Mouse (Mus musculus) forebrain, embryonic 13.5 days (tissue): ENCODE data around the gene Dlg2. TPM values are rescaled to one million over a fixed set of nuclear protein-coding genes. Genes with fewer than 3 reads are reported as not detected.

Experiments
- ATAC-seq: fragments of 200-750 bp; cut with Nextera tagmentation; 2 replicates; pipeline ENCODE4 v1.8.0; 2017
- H3K27ac ChIP-seq: fragments of 300-500 bp; sonication (generic); 2 replicates; pipeline ENCODE4 v1.5.1; 2015; ENCODE audit warnings: inconsistent platforms, mild to moderate bottlenecking, moderate library complexity
- H3K27me3 ChIP-seq: fragments of 300-500 bp; sonication (generic); 2 replicates; pipeline ENCODE4 v1.6.1; 2015; ENCODE audit warnings: mild to moderate bottlenecking, inconsistent platforms
- H3K36me3 ChIP-seq: fragments of 300-500 bp; sonication (generic); 2 replicates; pipeline ENCODE4 v1.6.1; 2015; ENCODE audit warnings: mild to moderate bottlenecking, inconsistent platforms; ENCODE audit not compliant: poor library complexity, severe bottlenecking
- H3K4me1 ChIP-seq: fragments of 300-500 bp; sonication (generic); 2 replicates; pipeline ENCODE4 v1.6.1; 2015; ENCODE audit warnings: inconsistent platforms
- H3K4me2 ChIP-seq: fragments of 300-500 bp; sonication (generic); 2 replicates; pipeline ENCODE4 v1.6.1; 2015; ENCODE audit warnings: inconsistent platforms, mild to moderate bottlenecking, moderate library complexity
- H3K4me3 ChIP-seq: fragments of 300-500 bp; sonication (generic); 2 replicates; pipeline ENCODE4 v1.5.1; 2015; ENCODE audit warnings: mild to moderate bottlenecking, inconsistent platforms
- H3K9ac ChIP-seq: fragments of 300-500 bp; sonication (generic); 2 replicates; pipeline ENCODE4 v1.6.1; 2015; ENCODE audit warnings: mild to moderate bottlenecking, inconsistent platforms
- H3K9me3 ChIP-seq: fragments of 300-500 bp; sonication (generic); replicated peaks from 2 replicates; pipeline ENCODE4 v1.6.1; 2016; ENCODE audit warnings: inconsistent platforms
- WGBS: fragments of 180-500 bp; shearing (Covaris S2); methylation state at CpG from one replicate; pipeline ENCODE4 v1.1.7; 2015; 5-methylcytosine and 5-hydroxymethylcytosine counted together
- polyA plus RNA-seq: library from polyadenylated mRNA; unstranded; fragments of >200 nt; fragmentation: Nextera tagmentation; extraction: Ambion mirVana; gene quantifications from 2 replicates; pipeline ENCODE4 v1.2.1, GENCODE M21; 2015

Dlg2 gene
- polyA plus RNA-seq, 1 experiment from 2014 or later = 10.1 TPM

DNA sequence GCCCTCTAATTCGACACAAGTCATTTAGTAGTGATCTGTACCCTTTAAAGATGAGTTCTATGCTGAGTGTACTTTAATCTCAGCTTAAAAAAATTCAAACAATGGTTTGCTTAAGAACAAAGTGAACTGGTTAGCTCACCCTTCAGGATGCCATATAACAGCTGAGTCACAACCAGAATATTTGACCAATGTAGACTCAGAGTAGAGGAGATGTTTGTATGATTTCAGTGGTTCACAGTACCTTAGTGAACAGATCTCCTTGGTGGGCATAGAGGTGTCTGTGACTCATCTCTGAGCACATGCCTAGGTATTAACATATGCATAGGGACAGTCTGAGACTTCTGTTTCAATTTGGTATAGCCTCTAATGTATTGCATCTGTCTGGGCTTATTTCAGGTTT lies 2002.7 kb downstream of the Dlg2 start:
- 61% methylated on average over 1 of the region's 1 CpGs for WGBS

DNA sequence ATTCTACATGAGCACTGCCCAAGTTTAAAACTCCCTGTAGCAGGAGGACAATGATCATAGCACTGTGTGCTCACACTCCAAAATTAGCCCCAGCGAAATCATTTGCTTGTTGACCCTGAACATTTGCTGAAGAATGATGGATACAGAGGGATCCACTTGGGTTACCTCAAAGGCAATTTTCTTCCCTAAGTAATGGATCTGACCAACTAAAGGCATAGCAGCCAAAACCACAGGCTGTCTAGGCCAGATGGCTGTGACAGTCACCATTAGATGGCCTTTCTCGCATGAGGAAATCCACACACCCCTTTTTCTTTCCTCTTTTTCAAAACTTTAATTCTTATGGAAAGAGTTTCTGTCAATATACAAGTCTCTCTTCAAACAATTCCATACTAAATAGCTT lies 2003.3 kb downstream of the Dlg2 start:
- H3K36me3 ChIP-seq = no peaks in the 10 kb centered on the region
- H3K9ac ChIP-seq = no peak overlapping the region
- H3K4me3 ChIP-seq = no peak overlapping the region
- H3K4me1 ChIP-seq = no peaks in the 10 kb centered on the region
- H3K27me3 ChIP-seq = no peaks in the 10 kb centered on the region
- no peaks in the 10 kb centered on the region for H3K9me3 ChIP-seq
- H3K27ac ChIP-seq = no peak overlapping the region
- 88% methylated on average over 2 of the region's 2 CpGs for WGBS
- no peak overlapping the region for H3K4me2 ChIP-seq
- ATAC-seq = no peak

More for the DNA sequence above, 2002.7 kb downstream of the Dlg2 start:
- H3K9ac ChIP-seq = no peak overlapping the region
- no peaks in the 10 kb centered on the region for H3K27me3 ChIP-seq
- H3K4me2 ChIP-seq = no peak overlapping the region
- no peak overlapping the region for H3K4me3 ChIP-seq
- no peak for ATAC-seq
- no peaks in the 10 kb centered on the region for H3K9me3 ChIP-seq
- no peak overlapping the region for H3K27ac ChIP-seq
- H3K4me1 ChIP-seq = no peaks in the 10 kb centered on the region
- H3K36me3 ChIP-seq = no peaks in the 10 kb centered on the region

DNA sequence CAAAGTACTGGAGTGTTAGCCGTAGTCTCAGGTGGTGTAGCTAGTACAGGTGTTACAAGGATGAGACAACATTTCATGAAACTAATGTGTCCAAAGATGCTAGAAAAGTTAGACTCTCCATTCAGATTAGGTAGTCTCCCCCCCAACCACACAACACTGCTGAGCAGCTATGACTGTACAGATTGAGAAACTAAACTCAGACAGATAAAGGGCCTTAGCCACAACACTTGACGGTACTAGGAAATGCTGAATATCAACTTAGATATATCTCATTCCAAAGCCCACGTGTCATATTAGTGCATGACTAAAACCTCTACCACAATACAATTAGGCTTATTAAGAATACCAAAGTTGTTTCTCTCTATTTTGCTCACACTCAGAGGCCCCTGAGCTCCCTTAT lies 2006.9 kb downstream of the Dlg2 start:
- H3K4me1 ChIP-seq = no peaks in the 10 kb centered on the region
- H3K4me3 ChIP-seq = no peak overlapping the region
- no peaks in the 10 kb centered on the region for H3K36me3 ChIP-seq
- WGBS = 92% methylated on average over 3 of the region's 3 CpGs
- no peaks in the 10 kb centered on the region for H3K9me3 ChIP-seq
- no peak overlapping the region for H3K27ac ChIP-seq
- ATAC-seq = no peak
- no peak overlapping the region for H3K4me2 ChIP-seq
- no peaks in the 10 kb centered on the region for H3K27me3 ChIP-seq
- no peak overlapping the region for H3K9ac ChIP-seq

DNA sequence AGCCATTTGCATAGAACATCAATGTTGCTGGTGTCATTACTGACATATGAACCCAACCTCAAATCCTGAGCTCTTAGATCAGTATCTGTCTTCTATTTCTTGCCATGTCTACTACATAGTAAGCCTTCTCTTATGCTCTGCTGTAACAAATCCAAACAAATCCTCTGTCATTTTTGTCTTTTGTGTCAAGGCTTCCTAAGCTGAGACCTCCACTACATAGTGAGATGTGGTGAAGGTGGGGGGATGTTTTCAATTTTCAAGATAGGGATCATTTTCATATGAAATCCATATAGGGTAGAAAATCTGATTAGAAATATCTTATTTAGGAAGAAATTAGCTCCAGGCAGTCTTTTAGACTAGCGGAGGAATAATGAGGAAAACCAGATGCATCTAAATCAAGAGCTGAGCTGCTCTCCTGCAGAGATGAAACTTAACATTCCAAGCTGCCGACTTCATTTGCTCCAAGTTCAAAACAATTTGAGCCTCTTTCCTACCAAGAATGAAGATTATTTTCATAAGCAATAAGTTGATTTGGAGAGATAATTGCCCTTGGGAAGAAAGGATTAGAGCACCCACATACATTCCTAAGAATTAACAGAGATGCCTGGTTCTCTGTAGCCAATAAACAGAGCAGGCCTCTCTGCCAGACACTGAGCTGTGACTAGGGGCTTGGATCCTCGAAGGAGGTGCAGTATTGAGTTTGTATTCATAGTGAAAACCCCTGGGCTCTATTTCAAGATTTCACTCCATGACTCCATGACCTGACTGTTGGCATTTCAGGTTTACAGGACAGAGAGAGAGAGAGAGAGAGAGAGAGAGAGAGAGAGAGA lies 2009.6 kb downstream of the Dlg2 start:
- H3K9ac ChIP-seq = no peak overlapping the region
- no peak overlapping the region for H3K4me3 ChIP-seq
- H3K27me3 ChIP-seq = no peaks in the 10 kb centered on the region
- no peaks in the 10 kb centered on the region for H3K9me3 ChIP-seq
- ATAC-seq = no peak
- no peaks in the 10 kb centered on the region for H3K4me1 ChIP-seq
- H3K27ac ChIP-seq = no peak overlapping the region
- H3K4me2 ChIP-seq = no peak overlapping the region
- 53% methylated on average over 3 of the region's 3 CpGs for WGBS
- H3K36me3 ChIP-seq = no peaks in the 10 kb centered on the region

DNA sequence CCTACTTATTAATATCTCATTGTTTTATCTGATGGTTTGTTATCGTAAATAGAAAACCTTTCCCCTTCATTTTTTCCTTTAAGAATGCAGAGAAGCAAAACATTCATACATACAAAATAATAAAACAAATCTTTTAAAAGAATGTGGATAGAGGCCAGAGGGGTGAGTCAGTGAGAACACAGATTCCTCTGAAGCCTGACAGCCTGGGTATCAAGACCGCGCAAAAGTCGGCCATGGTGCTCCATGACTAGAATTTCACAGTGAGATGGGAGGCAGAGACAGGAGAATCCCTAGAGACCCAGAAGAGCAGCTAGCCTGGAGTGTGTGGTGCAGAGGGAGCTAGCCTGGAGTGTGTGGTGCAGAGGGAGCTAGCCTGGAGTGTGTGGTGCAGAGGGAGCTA lies 2010.4 kb downstream of the Dlg2 start:
- no peaks in the 10 kb centered on the region for H3K9me3 ChIP-seq
- no peak overlapping the region for H3K4me3 ChIP-seq
- no peak for ATAC-seq
- 96% methylated on average over 4 of the region's 4 CpGs for WGBS
- no peak overlapping the region for H3K27ac ChIP-seq
- no peaks in the 10 kb centered on the region for H3K4me1 ChIP-seq
- no peaks in the 10 kb centered on the region for H3K27me3 ChIP-seq
- no peak overlapping the region for H3K9ac ChIP-seq
- no peaks in the 10 kb centered on the region for H3K36me3 ChIP-seq
- H3K4me2 ChIP-seq = no peak overlapping the region

DNA sequence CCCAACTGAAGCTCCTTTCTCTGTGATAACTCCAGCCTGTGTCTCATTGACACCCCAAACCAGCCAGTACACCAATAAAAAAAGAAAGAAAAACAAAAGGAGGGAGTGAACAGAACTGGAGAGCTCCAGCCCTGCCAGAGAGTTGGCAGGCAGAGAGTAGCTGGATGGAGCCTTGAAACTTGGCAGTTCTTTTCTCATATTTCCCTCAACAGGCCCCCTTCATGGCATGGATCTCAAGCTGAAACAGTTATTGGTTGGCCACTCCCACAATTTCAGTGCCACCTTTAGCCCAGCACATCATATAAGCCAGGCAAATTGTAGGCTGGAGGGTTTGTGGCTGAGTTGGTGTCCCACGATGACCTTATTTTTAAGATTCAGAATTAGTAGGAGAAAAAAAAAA lies 2015.8 kb downstream of the Dlg2 start:
- H3K4me1 ChIP-seq = no peaks in the 10 kb centered on the region
- H3K4me3 ChIP-seq = no peak overlapping the region
- no peak for ATAC-seq
- no peak overlapping the region for H3K9ac ChIP-seq
- WGBS = 100% methylated on average over 1 of the region's 1 CpGs
- no peak overlapping the region for H3K27ac ChIP-seq
- H3K4me2 ChIP-seq = no peak overlapping the region
- no peaks in the 10 kb centered on the region for H3K36me3 ChIP-seq
- H3K9me3 ChIP-seq = no peaks in the 10 kb centered on the region
- no peaks in the 10 kb centered on the region for H3K27me3 ChIP-seq

DNA sequence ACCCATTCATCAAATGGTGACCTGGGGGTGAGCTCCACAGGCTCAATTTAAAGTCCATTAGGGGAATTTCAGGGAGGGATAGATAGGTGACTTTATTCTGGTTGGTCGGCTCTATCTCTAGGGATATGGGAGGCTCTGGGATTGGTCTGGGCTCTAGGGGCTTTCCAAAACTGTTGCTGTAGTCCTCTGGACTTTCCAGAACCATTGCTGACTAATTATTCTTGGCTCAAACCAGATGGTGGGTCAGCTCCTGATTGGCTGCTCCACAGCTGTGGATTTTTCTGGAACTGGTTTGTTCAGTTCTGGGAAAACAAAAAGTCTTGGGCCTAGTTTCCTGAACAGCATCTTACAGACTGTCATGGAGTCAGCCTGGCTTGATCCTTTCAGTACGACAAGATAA lies 2017.0 kb downstream of the Dlg2 start:
- no peaks in the 10 kb centered on the region for H3K36me3 ChIP-seq
- ATAC-seq = no peak
- no peak overlapping the region for H3K4me3 ChIP-seq
- H3K27ac ChIP-seq = no peak overlapping the region
- no peaks in the 10 kb centered on the region for H3K9me3 ChIP-seq
- 89% methylated on average over 2 of the region's 2 CpGs for WGBS
- no peak overlapping the region for H3K9ac ChIP-seq
- H3K4me2 ChIP-seq = no peak overlapping the region
- H3K27me3 ChIP-seq = no peaks in the 10 kb centered on the region
- no peaks in the 10 kb centered on the region for H3K4me1 ChIP-seq

Other genes with a start within 250 kb of the Dlg2 start
- gene Ccdc83, start 210.9 kb upstream of the Dlg2 start, polyA plus RNA-seq = not detected in 2 replicates
- gene Sytl2, start 174.4 kb upstream of the Dlg2 start, polyA plus RNA-seq = 0.94 and 0.97 TPM in 2 replicates
- 1.3 and 2.3 TPM in 2 replicates for gene Ccdc89, start 50.1 kb upstream of the Dlg2 start, polyA plus RNA-seq
- 28.1 and 36.4 TPM in 2 replicates for gene Crebzf, start 33.9 kb upstream of the Dlg2 start, polyA plus RNA-seq
- gene Tmem126a, start 19.4 kb upstream of the Dlg2 start, polyA plus RNA-seq = 123 and 127 TPM in 2 replicates
- gene Tmem126b, start 671 bp upstream of the Dlg2 start, polyA plus RNA-seq = 35.1 and 35.3 TPM in 2 replicates